ENCODE assay signal across 29 mouse cellular contexts in genomic region chr17:8432179-8432800, GRCm38 (mm10). TPM values are rescaled to one million over a fixed set of nuclear protein-coding genes. Genes with fewer than 3 reads are reported as not detected.
DNase-seq lines count a peak whose midpoint lies in the region; ATAC-seq and TF ChIP-seq lines count a peak whose summit lies in the region.
"Had no signal": no experiment of that assay in that cellular context is flagged by ENCODE, and none has a peak within 500 bp of the region (broad histone marks: within the 10 kb centered on the region; RNA-seq: fewer than 3 reads in every experiment).

No protein-coding gene starts in this region.

- 0 out of 2 replicates have a peak, but pooled peaks cover 9% of the 10 kb centered on the region for H3K4me1 ChIP-seq in heart, embryonic 11.5 days (ENCODE audit: control insufficient read depth, insufficient read depth, low read length)
- peaks cover 14% of the 10 kb centered on the region for H3K4me1 ChIP-seq in kidney, embryonic 14.5 days (ENCODE audit: control insufficient read depth, insufficient read depth, low read length)
- peaks cover 66% of the 10 kb centered on the region for H3K4me1 ChIP-seq in E14TG2a.4 (replicated peaks; ENCODE audit: low read depth, low read length)
- peaks cover 11% of the 10 kb centered on the region for H3K4me1 ChIP-seq in limb, embryonic 11.5 days (ENCODE audit: control insufficient read depth, insufficient read depth, low read length)

- TF ChIP-seq CTCF in E14TG2a.4 (conservative IDR thresholded peaks at IDR 0.05; ENCODE audit: low read length) = no peak

- 2% methylated on average over 17 of the region's 17 CpGs for WGBS in heart, embryonic 11.5 days (ENCODE audit: insufficient replicate concordance)
- 2% methylated on average over 17 of the region's 17 CpGs for WGBS in kidney, embryonic 14.5 days
- under 1% methylated on average over 17 of the region's 17 CpGs for WGBS in limb, embryonic 11.5 days

- no peaks in the 10 kb centered on the region for H3K36me3 ChIP-seq in heart, embryonic 11.5 days (ENCODE audit: control insufficient read depth, insufficient read depth, low read length)
- H3K36me3 ChIP-seq in kidney, embryonic 14.5 days (ENCODE audit: control insufficient read depth, insufficient read depth, low read length) = no peaks in the 10 kb centered on the region
- H3K36me3 ChIP-seq in E14TG2a.4 (ENCODE audit: insufficient read depth, low read length) = no peaks in the 10 kb centered on the region
- H3K36me3 ChIP-seq in limb, embryonic 11.5 days (ENCODE audit: control insufficient read depth, insufficient read depth, low read length) = no peaks in the 10 kb centered on the region
- H3K36me3 ChIP-seq: limb, embryonic 13.5 days; lung, embryonic 15.5 days; midbrain, embryonic 10.5 days; neural tube, embryonic 13.5 days had no signal

- H3K27ac ChIP-seq in heart, embryonic 11.5 days (ENCODE audit: low read depth, low read length) = no peak overlapping the region
- no peak overlapping the region for H3K27ac ChIP-seq in kidney, embryonic 14.5 days (ENCODE audit: low read depth, low read length)
- H3K27ac ChIP-seq in limb, embryonic 11.5 days (replicated peaks; ENCODE audit: low read depth, low read length) = no peak overlapping the region
- H3K27ac ChIP-seq: gastrocnemius, adult 2 months; limb, embryonic 13.5 days; lung, embryonic 15.5 days; midbrain, embryonic 10.5 days; neural tube, embryonic 13.5 days had no signal

- H3K4me3 ChIP-seq in heart, embryonic 11.5 days (ENCODE audit: low read depth, low read length) = no peak overlapping the region
- H3K4me3 ChIP-seq in kidney, embryonic 14.5 days (ENCODE audit: low read length) = 0 out of 2 replicates have a peak overlapping the region, but pooled peaks have one; percentile 1
- peak overlapping the region; percentile 23; the same call in 1 of the 2 replicates for H3K4me3 ChIP-seq in E14TG2a.4 (replicated peaks; ENCODE audit: low read length)
- H3K4me3 ChIP-seq in limb, embryonic 11.5 days (ENCODE audit: low read depth, low read length) = no peak overlapping the region
- H3K4me3 ChIP-seq: gastrocnemius, adult 2 months; myocyte; neural tube, embryonic 13.5 days had no signal

- no peak overlapping the region for H3K9ac ChIP-seq in heart, embryonic 11.5 days (ENCODE audit: low read depth, low read length)
- H3K9ac ChIP-seq in kidney, embryonic 14.5 days (ENCODE audit: low read depth, low read length) = no peak overlapping the region
- H3K9ac ChIP-seq in limb, embryonic 11.5 days (ENCODE audit: low read length) = no peak overlapping the region
- H3K9ac ChIP-seq: limb, embryonic 13.5 days; lung, embryonic 15.5 days; neural tube, embryonic 13.5 days had no signal

- H3K27me3 ChIP-seq in heart, embryonic 11.5 days (ENCODE audit: control insufficient read depth, insufficient read depth, low read length) = peaks cover 98% of the 10 kb centered on the region
- H3K27me3 ChIP-seq in kidney, embryonic 14.5 days (ENCODE audit: control insufficient read depth, insufficient read depth, low read length) = peaks cover 98% of the 10 kb centered on the region
- H3K27me3 ChIP-seq in E14TG2a.4 (ENCODE audit: insufficient read depth, low read length) = peaks cover 93% of the 10 kb centered on the region
- H3K27me3 ChIP-seq in limb, embryonic 11.5 days (ENCODE audit: control insufficient read depth, insufficient read depth, low read length) = peaks cover 93% of the 10 kb centered on the region

- H3K9me3 ChIP-seq in heart, embryonic 11.5 days (replicated peaks; ENCODE audit: control insufficient read depth, low read length) = no peaks in the 10 kb centered on the region
- no peaks in the 10 kb centered on the region for H3K9me3 ChIP-seq in kidney, embryonic 14.5 days (ENCODE audit: control insufficient read depth, low read length)
- no peaks in the 10 kb centered on the region for H3K9me3 ChIP-seq in E14TG2a.4 (ENCODE audit: low read length)
- H3K9me3 ChIP-seq in limb, embryonic 11.5 days (ENCODE audit: control insufficient read depth, low read length) = no peaks in the 10 kb centered on the region
- H3K9me3 ChIP-seq: limb, embryonic 13.5 days; lung, embryonic 15.5 days; midbrain, embryonic 10.5 days; neural tube, embryonic 13.5 days had no signal

- no peak for ATAC-seq in heart, embryonic 11.5 days (replicated peaks; ENCODE audit: insufficient number of reproducible peaks, low FRiP score, low TSS enrichment)
- no peak for ATAC-seq in kidney, embryonic 14.5 days (ENCODE audit: low FRiP score, low TSS enrichment)
- ATAC-seq in limb, embryonic 11.5 days (ENCODE audit: insufficient number of reproducible peaks, low FRiP score, low TSS enrichment, low read depth) = no peak
- ATAC-seq: forebrain, embryonic 14.5 days; intestine, embryonic 16.5 days had no signal

- H3K4me2 ChIP-seq in heart, embryonic 11.5 days = no peak overlapping the region
- H3K4me2 ChIP-seq in kidney, embryonic 14.5 days (replicated peaks; ENCODE audit: low read depth, low read length) = no peak overlapping the region
- no peak overlapping the region for H3K4me2 ChIP-seq in limb, embryonic 11.5 days (ENCODE audit: low read depth, severe bottlenecking)
- H3K4me2 ChIP-seq: liver, embryonic 11.5 days; neural tube, embryonic 13.5 days had no signal

- DNase-seq in heart, adult 11 months = peak; percentile 74
- no peak for DNase-seq in kidney, adult 18-20 months
- peak; percentile 49 for DNase-seq in limb, embryonic 11.5 days (ENCODE audit: low spot score)
- no peak for DNase-seq in adrenal gland, adult 18-20 months (ENCODE audit: low spot score in 2 of 2)
- DNase-seq: adrenal gland, postnatal 25 days; cerebellum, adult 11-12 months; cerebellum, adult 9-11 months; gastrocnemius, adult 2 months; heart, postnatal 10 days; layer of hippocampus, adult 9-11 months; thymus, adult 2 months; thymus, postnatal 36 days had no signal

RNA-seq across cellular contexts. Expression of gene T, which starts 1.9 kb away (rescaled TPM):
- 0.24 and 0.31 TPM in 2 replicates for polyA plus RNA-seq in heart, embryonic 11.5 days (2014; fragmentation: Nextera tagmentation; extraction: Ambion mirVana)
- polyA plus RNA-seq in kidney, embryonic 14.5 days (2014; fragmentation: Nextera tagmentation; extraction: Ambion mirVana) = 0.31 and 0.33 TPM in 2 replicates
- polyA plus RNA-seq in limb, embryonic 11.5 days (2014; fragmentation: Nextera tagmentation; extraction: Ambion mirVana) = 1.1 and 1.5 TPM in 2 replicates
- not detected for total RNA-seq in adrenal gland, adult 18-20 months (2021)
- total RNA-seq: adrenal gland, postnatal 25 days; common myeloid progenitor, adult 5-6 weeks; gastrocnemius, adult 2 months; heart, adult 8-10 months; heart, postnatal 10 days; hematopoietic stem cell, adult 5-6 weeks; megakaryocyte progenitor cell, adult 5-6 weeks had no signal
- polyA plus RNA-seq: large intestine, adult 2 months; liver, embryonic 11.5 days; liver, embryonic 16.5 days had no signal

Comparison
In these comparisons a context has a peak if more than half of its experiments do, and no peak if none do; other contexts are left out.
1. DNase-seq: peak in heart, adult 11 months (single experiment) and limb, embryonic 11.5 days (single experiment); none in kidney, adult 18-20 months (single experiment) and adrenal gland, adult 18-20 months (0 of 2).
2. H3K4me3 ChIP-seq: peak in kidney, embryonic 14.5 days (single experiment) and E14TG2a.4 (single experiment); none in heart, embryonic 11.5 days (single experiment) and limb, embryonic 11.5 days (single experiment).